Mouse (Mus musculus): ENCODE measurements around the gene Spi1. TPM values are rescaled to one million over a fixed set of nuclear protein-coding genes. Genes with fewer than 3 reads are reported as not detected.

Gene Spi1
- polyA plus RNA-seq, 1 experiment from 2014 or later, result 3.0 TPM

DNA sequence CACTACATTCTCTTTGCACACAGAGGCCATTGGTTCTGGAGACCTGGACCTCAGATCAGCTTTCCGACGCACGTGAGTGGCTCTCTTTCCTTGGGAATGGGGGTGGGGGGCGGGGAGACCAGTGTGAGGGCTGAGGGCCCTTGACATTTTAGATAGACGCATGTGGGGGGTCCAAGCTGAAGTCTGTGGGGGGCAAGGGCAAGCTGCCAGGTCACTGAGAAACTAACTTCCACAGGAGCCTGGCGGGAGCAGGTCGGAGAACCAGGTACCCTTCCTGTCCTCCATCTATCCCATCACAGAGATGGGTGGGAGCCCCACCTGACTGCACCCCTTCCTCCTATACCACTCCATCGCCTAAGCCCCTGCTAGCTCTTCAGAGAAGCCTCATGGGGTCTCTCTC lies 39.3 kb downstream of the Spi1 start:
- DNase-seq (ENCODE audit: low spot score) (no peak), ATAC-seq (replicated peaks; ENCODE audit: insufficient number of reproducible peaks, low FRiP score, low TSS enrichment, low read depth) (no peak)
- no peak overlapping the region for H3K4me3 ChIP-seq (ENCODE audit: low read depth, low read length)

DNA sequence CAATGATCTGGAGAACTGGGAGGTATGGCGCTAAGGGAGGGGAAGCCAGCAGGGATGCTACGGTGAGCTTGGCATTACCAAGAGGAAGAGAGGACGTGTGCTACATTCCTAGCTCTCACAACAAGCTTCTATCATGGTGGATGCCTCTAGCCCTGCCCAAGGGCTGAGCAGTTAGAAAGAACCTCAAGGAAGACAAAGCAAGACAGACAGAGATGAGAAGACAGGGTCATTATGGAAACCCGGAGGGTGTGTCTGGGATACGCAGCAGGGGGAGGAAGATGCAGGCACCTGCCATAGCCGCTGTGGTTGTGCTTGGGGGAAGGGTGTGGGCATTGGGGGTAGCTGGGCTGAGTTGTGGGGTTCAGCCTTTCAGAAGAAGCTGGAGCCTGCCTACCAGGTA lies 41.3 kb downstream of the Spi1 start:
- WGBS, result 76% methylated on average over 6 of the region's 6 CpGs

More for the DNA sequence above, 39.3 kb downstream of the Spi1 start:
- H3K9ac ChIP-seq (replicated peaks; ENCODE audit: low read length), result no peak overlapping the region
- H3K9me3 ChIP-seq (replicated peaks; ENCODE audit: control insufficient read depth, low read length), result no peaks in the 10 kb centered on the region
- no peaks in the 10 kb centered on the region for H3K27me3 ChIP-seq (ENCODE audit: control insufficient read depth, insufficient read depth, low read length)
- no peak overlapping the region for H3K4me2 ChIP-seq (ENCODE audit: low read depth, low read length)
- no peaks in the 10 kb centered on the region for H3K4me1 ChIP-seq (ENCODE audit: control insufficient read depth, insufficient read depth, low read length)
- H3K36me3 ChIP-seq (replicated peaks; ENCODE audit: control insufficient read depth, insufficient read depth, low read depth, low read length), result no peaks in the 10 kb centered on the region
- WGBS, result 71% methylated on average over 8 of the region's 8 CpGs
- H3K27ac ChIP-seq (replicated peaks; ENCODE audit: low read depth, low read length), result no peak overlapping the region

DNA sequence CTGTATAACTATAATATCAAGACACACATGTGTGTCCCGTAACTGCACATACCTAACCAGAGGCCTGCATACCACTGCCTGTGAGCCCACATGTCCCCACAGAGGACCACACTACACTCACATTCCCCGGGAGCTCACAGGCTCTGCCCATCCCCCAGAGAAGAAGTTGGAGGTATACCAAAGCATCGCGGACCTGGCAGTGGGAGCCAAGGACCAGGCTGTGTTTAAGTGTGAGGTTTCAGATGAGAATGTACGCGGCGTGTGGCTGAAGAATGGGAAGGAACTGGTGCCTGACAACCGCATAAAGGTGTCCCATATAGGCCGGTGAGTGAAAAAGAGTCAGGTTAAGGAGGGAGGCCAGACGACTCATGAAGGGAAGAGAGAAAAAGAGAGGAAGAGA lies 42.9 kb downstream of the Spi1 start:
- H3K4me3 ChIP-seq (ENCODE audit: low read depth, low read length), result no peak overlapping the region
- ATAC-seq (replicated peaks; ENCODE audit: insufficient number of reproducible peaks, low FRiP score, low TSS enrichment, low read depth) (no peak), DNase-seq (ENCODE audit: low spot score) (no peak)
- no peak overlapping the region for H3K27ac ChIP-seq (replicated peaks; ENCODE audit: low read depth, low read length)
- H3K4me2 ChIP-seq (ENCODE audit: low read depth, low read length), result no peak overlapping the region
- no peaks in the 10 kb centered on the region for H3K36me3 ChIP-seq (replicated peaks; ENCODE audit: control insufficient read depth, insufficient read depth, low read depth, low read length)
- H3K9ac ChIP-seq (replicated peaks; ENCODE audit: low read length), result no peak overlapping the region
- H3K9me3 ChIP-seq (replicated peaks; ENCODE audit: control insufficient read depth, low read length), result no peaks in the 10 kb centered on the region
- H3K4me1 ChIP-seq (ENCODE audit: control insufficient read depth, insufficient read depth, low read length), result no peaks in the 10 kb centered on the region
- no peaks in the 10 kb centered on the region for H3K27me3 ChIP-seq (ENCODE audit: control insufficient read depth, insufficient read depth, low read length)
- WGBS, result 88% methylated on average over 10 of the region's 10 CpGs

More for the DNA sequence above, 41.3 kb downstream of the Spi1 start:
- no peak for ATAC-seq (replicated peaks; ENCODE audit: insufficient number of reproducible peaks, low FRiP score, low TSS enrichment, low read depth)
- Histone ChIP-seq H3K9ac (replicated peaks; ENCODE audit: low read length) (no peak overlapping the region), H3K4me1 (ENCODE audit: control insufficient read depth, insufficient read depth, low read length) (no peaks in the 10 kb centered on the region), H3K4me3 (ENCODE audit: low read depth, low read length) (no peak overlapping the region), H3K4me2 (ENCODE audit: low read depth, low read length) (no peak overlapping the region), H3K9me3 (replicated peaks; ENCODE audit: control insufficient read depth, low read length) (no peaks in the 10 kb centered on the region), H3K36me3 (replicated peaks; ENCODE audit: control insufficient read depth, insufficient read depth, low read depth, low read length) (no peaks in the 10 kb centered on the region), H3K27me3 (ENCODE audit: control insufficient read depth, insufficient read depth, low read length) (no peaks in the 10 kb centered on the region), H3K27ac (replicated peaks; ENCODE audit: low read depth, low read length) (no peak overlapping the region)
- DNase-seq (ENCODE audit: low spot score), result no peak

DNA sequence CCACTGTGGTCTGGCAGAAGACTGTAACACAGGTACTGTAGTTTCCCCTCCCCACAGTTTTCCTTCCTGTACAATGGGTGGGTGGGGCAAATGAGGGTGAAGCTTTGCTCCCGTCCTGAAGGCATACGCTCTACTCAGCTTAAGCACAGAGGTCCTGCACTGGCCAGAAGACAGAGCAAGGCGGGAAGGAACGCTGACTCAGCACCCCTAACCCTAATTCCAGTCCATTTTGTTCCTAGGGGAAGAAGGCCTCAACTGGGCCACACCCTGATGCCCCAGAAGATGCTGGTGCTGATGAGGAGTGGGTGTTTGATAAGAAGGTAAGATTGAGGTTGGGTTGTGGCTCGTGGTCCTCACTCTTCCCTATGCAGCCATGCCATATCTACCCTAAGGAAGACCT lies 46.6 kb downstream of the Spi1 start:
- 79% methylated on average over 5 of the region's 5 CpGs for WGBS
- H3K4me2 ChIP-seq (ENCODE audit: low read depth, low read length), result no peak overlapping the region
- H3K9me3 ChIP-seq (replicated peaks; ENCODE audit: control insufficient read depth, low read length), result no peaks in the 10 kb centered on the region
- no peaks in the 10 kb centered on the region for H3K36me3 ChIP-seq (replicated peaks; ENCODE audit: control insufficient read depth, insufficient read depth, low read depth, low read length)
- no peak overlapping the region for H3K9ac ChIP-seq (replicated peaks; ENCODE audit: low read length)
- DNase-seq (ENCODE audit: low spot score) (no peak), ATAC-seq (replicated peaks; ENCODE audit: insufficient number of reproducible peaks, low FRiP score, low TSS enrichment, low read depth) (no peak)
- H3K27me3 ChIP-seq (ENCODE audit: control insufficient read depth, insufficient read depth, low read length), result no peaks in the 10 kb centered on the region
- H3K4me1 ChIP-seq (ENCODE audit: control insufficient read depth, insufficient read depth, low read length), result no peaks in the 10 kb centered on the region
- no peak overlapping the region for H3K27ac ChIP-seq (replicated peaks; ENCODE audit: low read depth, low read length)
- no peak overlapping the region for H3K4me3 ChIP-seq (ENCODE audit: low read depth, low read length)

DNA sequence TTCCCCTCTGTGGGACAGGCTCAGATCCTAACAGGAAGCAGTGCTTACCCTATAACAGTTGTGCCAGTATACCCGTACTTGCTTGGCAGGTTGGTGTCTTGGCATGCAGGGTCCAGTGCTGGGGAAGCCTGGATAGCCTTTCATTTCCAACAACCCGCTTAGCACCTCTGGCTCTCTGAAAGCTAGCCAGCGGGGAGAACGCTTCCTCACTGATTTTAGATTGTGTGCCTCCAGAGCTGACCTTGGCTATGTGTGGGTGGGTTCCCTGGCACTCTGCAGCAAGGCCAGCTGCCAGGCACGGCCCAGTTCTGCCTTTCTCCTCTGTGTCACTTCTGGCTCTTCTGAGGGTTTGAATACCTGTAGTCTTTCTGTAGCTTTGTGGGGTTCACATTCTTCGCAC lies 47.9 kb downstream of the Spi1 start:
- no peaks in the 10 kb centered on the region for H3K36me3 ChIP-seq (replicated peaks; ENCODE audit: control insufficient read depth, insufficient read depth, low read depth, low read length)
- H3K4me3 ChIP-seq (ENCODE audit: low read depth, low read length), result no peak overlapping the region
- H3K27me3 ChIP-seq (ENCODE audit: control insufficient read depth, insufficient read depth, low read length), result no peaks in the 10 kb centered on the region
- H3K9ac ChIP-seq (replicated peaks; ENCODE audit: low read length), result no peak overlapping the region
- H3K27ac ChIP-seq (replicated peaks; ENCODE audit: low read depth, low read length), result no peak overlapping the region
- DNase-seq (ENCODE audit: low spot score), result no peak
- no peak overlapping the region for H3K4me2 ChIP-seq (ENCODE audit: low read depth, low read length)
- no peaks in the 10 kb centered on the region for H3K9me3 ChIP-seq (replicated peaks; ENCODE audit: control insufficient read depth, low read length)
- no peak for ATAC-seq (replicated peaks; ENCODE audit: insufficient number of reproducible peaks, low FRiP score, low TSS enrichment, low read depth)
- no peaks in the 10 kb centered on the region for H3K4me1 ChIP-seq (ENCODE audit: control insufficient read depth, insufficient read depth, low read length)
- WGBS, result 90% methylated on average over 6 of the region's 6 CpGs

DNA sequence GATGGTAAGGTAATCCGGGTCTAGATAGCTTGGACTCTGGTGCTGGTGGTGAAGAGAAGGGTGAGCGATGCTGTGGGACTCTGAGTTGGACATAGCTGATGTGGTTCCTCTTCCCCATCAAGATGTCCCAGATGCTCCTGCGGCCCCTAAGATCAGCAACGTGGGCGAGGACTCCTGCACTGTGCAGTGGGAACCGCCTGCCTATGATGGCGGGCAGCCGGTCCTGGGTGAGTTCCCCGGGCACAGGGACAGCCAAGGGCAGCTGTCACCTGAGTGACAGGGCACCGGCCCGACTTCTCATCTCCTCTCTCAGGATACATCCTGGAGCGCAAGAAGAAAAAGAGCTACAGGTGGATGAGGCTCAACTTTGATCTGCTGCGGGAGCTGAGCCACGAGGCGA lies 49.1 kb downstream of the Spi1 start:
- H3K9me3 ChIP-seq (replicated peaks; ENCODE audit: control insufficient read depth, low read length), result no peaks in the 10 kb centered on the region
- DNase-seq (ENCODE audit: low spot score) (no peak), ATAC-seq (replicated peaks; ENCODE audit: insufficient number of reproducible peaks, low FRiP score, low TSS enrichment, low read depth) (no peak)
- no peak overlapping the region for H3K4me3 ChIP-seq (ENCODE audit: low read depth, low read length)
- H3K36me3 ChIP-seq (replicated peaks; ENCODE audit: control insufficient read depth, insufficient read depth, low read depth, low read length), result no peaks in the 10 kb centered on the region
- no peaks in the 10 kb centered on the region for H3K27me3 ChIP-seq (ENCODE audit: control insufficient read depth, insufficient read depth, low read length)
- no peak overlapping the region for H3K4me2 ChIP-seq (ENCODE audit: low read depth, low read length)
- H3K4me1 ChIP-seq (ENCODE audit: control insufficient read depth, insufficient read depth, low read length), result no peaks in the 10 kb centered on the region
- H3K27ac ChIP-seq (replicated peaks; ENCODE audit: low read depth, low read length), result no peak overlapping the region
- no peak overlapping the region for H3K9ac ChIP-seq (replicated peaks; ENCODE audit: low read length)
- 92% methylated on average over 15 of the region's 15 CpGs for WGBS

DNA sequence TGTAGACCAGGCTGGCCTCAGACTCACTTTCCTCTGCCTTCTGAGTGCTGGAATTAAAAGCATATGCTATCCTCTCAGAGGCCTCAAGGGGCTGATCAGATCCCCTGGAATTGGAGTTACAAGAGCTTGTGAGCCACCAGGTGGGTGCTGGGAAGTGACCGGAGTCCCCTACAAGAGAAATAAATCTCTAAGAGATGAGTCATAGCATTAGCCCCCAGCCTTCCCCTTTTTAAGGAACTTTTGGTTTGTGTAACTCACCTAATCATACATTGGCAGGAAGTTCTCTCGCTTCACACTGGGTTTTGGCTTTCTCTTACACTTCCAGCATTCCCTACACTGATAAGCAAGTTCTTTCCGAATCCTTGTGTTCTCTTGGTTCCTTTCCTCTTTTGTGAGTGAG lies 49.8 kb downstream of the Spi1 start:
- no peak for ATAC-seq (replicated peaks; ENCODE audit: insufficient number of reproducible peaks, low FRiP score, low TSS enrichment, low read depth)
- Histone ChIP-seq H3K27ac (replicated peaks; ENCODE audit: low read depth, low read length) (no peak overlapping the region), H3K4me2 (ENCODE audit: low read depth, low read length) (no peak overlapping the region), H3K36me3 (replicated peaks; ENCODE audit: control insufficient read depth, insufficient read depth, low read depth, low read length) (no peaks in the 10 kb centered on the region), H3K9ac (replicated peaks; ENCODE audit: low read length) (no peak overlapping the region), H3K4me1 (ENCODE audit: control insufficient read depth, insufficient read depth, low read length) (no peaks in the 10 kb centered on the region), H3K9me3 (replicated peaks; ENCODE audit: control insufficient read depth, low read length) (no peaks in the 10 kb centered on the region), H3K27me3 (ENCODE audit: control insufficient read depth, insufficient read depth, low read length) (no peaks in the 10 kb centered on the region), H3K4me3 (ENCODE audit: low read depth, low read length) (no peak overlapping the region)
- WGBS, result 81% methylated on average over 3 of the region's 3 CpGs
- DNase-seq (ENCODE audit: low spot score), result no peak

DNA sequence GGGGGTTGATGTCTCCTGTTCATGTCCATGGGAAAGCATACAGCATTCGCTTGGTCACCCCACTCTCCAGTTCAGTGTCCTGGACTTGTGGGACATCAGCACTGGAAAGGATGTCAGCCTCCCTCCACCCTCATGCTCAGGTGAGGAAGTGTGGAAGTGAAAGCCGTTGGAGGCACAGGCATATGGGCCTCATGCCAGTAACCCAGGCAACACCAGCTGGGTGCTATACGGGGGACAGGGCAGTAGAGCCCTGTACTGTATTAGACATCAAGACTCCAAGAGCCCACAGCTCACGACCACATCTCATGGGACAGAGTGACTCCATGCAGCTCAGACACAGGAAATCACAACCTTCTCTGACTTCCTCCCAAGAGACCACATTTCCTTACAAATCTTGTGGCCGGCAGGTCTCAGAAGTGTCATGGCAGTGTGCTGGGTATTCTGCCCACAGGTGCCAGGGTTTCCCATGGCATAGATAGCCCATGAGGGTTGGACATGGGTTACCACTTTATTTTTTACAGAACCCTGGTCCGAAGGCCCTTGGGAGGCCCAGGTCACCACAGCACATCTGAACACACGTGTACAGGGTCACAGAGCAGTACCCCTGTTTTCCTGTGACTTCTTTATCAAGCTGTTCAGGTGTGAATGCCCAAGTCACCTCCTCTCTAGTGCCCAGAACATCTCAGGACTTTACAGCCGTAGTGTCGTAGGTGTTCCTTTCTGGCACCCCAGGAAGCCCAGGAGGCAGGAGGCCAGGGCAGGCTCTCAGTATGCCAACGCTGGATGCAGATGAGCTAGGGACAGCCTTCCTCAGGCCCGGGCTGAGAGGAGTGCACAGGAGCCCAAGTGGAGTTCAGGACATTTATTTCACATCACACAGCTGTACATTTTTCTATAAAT lies 54.6 kb downstream of the Spi1 start:
- Histone ChIP-seq H3K36me3 (replicated peaks; ENCODE audit: control insufficient read depth, insufficient read depth, low read depth, low read length) (no peaks in the 10 kb centered on the region; the same call in 1 of the 2 replicates), H3K9ac (replicated peaks; ENCODE audit: low read length) (no peak overlapping the region; the same call in 1 of the 2 replicates), H3K4me2 (ENCODE audit: low read depth, low read length) (no peak overlapping the region), H3K4me1 (ENCODE audit: control insufficient read depth, insufficient read depth, low read length) (no peaks in the 10 kb centered on the region), H3K27me3 (ENCODE audit: control insufficient read depth, insufficient read depth, low read length) (no peaks in the 10 kb centered on the region), H3K4me3 (ENCODE audit: low read depth, low read length) (no peak overlapping the region), H3K9me3 (replicated peaks; ENCODE audit: control insufficient read depth, low read length) (no peaks in the 10 kb centered on the region), H3K27ac (replicated peaks; ENCODE audit: low read depth, low read length) (no peak overlapping the region)
- DNase-seq (ENCODE audit: low spot score), result no peak
- ATAC-seq (replicated peaks; ENCODE audit: insufficient number of reproducible peaks, low FRiP score, low TSS enrichment, low read depth), result no peak
- 88% methylated on average over 11 of the region's 11 CpGs for WGBS
